Mouse (Mus musculus): Measurements from ENCODE around the gene Clec18a. TPM values are rescaled to one million over a fixed set of nuclear protein-coding genes. Genes with fewer than 3 reads are reported as not detected.

The Clec18a gene
- total RNA-seq, 1 experiment from 2014 or later: 0.27 TPM

Other genes with a start within 250 kb of the Clec18a start
- gene Cog4, start 245.8 kb downstream of the Clec18a start, total RNA-seq (2017): 21.7 and 28.4 TPM in 2 replicates
- 201 and 202 TPM in 2 replicates for gene Sf3b3, start 245.6 kb downstream of the Clec18a start, total RNA-seq (2017)
- gene Fuk, start 189.9 kb downstream of the Clec18a start, total RNA-seq (2017): 3.0 and 5.2 TPM in 2 replicates
- 7.1 and 12.6 TPM in 2 replicates for gene St3gal2, start 172.5 kb downstream of the Clec18a start, total RNA-seq (2017)
- gene Ddx19a, start 94.6 kb downstream of the Clec18a start, total RNA-seq (2017): 51.1 and 51.8 TPM in 2 replicates
- 14.0 and 14.6 TPM in 2 replicates for gene Ddx19b, start 60.7 kb downstream of the Clec18a start, total RNA-seq (2017)
- gene Aars, start 59.3 kb downstream of the Clec18a start, total RNA-seq (2017): 45.0 and 48.4 TPM in 2 replicates
- gene Exosc6, start 36.1 kb downstream of the Clec18a start, total RNA-seq (2017): 28.1 and 55.6 TPM in 2 replicates
- 24.8 and 24.9 TPM in 2 replicates for gene Pdpr, start 2.2 kb upstream of the Clec18a start, total RNA-seq (2017)
- 55.1 and 65.2 TPM in 2 replicates for gene Glg1, start 166.8 kb upstream of the Clec18a start, total RNA-seq (2017)
- 63.4 and 74.0 TPM in 2 replicates for gene Rfwd3, start 207.8 kb upstream of the Clec18a start, total RNA-seq (2017)
- 54.8 and 65.4 TPM in 2 replicates for gene Mlkl, start 245.8 kb upstream of the Clec18a start, total RNA-seq (2017)